Mouse (Mus musculus) kidney, embryonic 16.5 days (tissue): ENCODE measurements around the gene Arf3. TPM values are rescaled to one million over a fixed set of nuclear protein-coding genes. Genes with fewer than 3 reads are reported as not detected.
A peak's percentile ranks its signal among the peaks of the same experiment; 100 is the strongest.

Experiments used
- ATAC-seq: fragments of 200-750 bp; cut with Nextera tagmentation; 2 replicates; pipeline ENCODE4 v1.8.0; 2017; ENCODE audit warnings: moderate TSS enrichment; ENCODE audit not compliant: low FRiP score, low TSS enrichment
- H3K27ac ChIP-seq: fragments of 300-500 bp; sonication (generic); 2 replicates; pipeline ENCODE4 v1.5.1; 2014; ENCODE audit warnings: low read length
- H3K27me3 ChIP-seq: fragments of 300-500 bp; sonication (generic); 2 replicates; pipeline ENCODE4 v1.6.1; 2014; ENCODE audit warnings: low read length, control low read depth, mixed read lengths; ENCODE audit not compliant: insufficient read depth
- H3K36me3 ChIP-seq: fragments of 300-500 bp; sonication (generic); 2 replicates; pipeline ENCODE4 v1.6.1; 2014; ENCODE audit warnings: low read length, control low read depth, mixed read lengths; ENCODE audit not compliant: insufficient read depth
- H3K4me1 ChIP-seq: fragments of 300-500 bp; sonication (generic); 2 replicates; pipeline ENCODE4 v1.6.1; 2014; ENCODE audit warnings: low read length, control low read depth, mixed read lengths; ENCODE audit not compliant: insufficient read depth
- H3K4me2 ChIP-seq: fragments of 300-500 bp; sonication (generic); replicated peaks from 2 replicates; pipeline ENCODE4 v1.6.1; 2014; ENCODE audit warnings: low read depth, low read length
- H3K4me3 ChIP-seq: fragments of 300-500 bp; sonication (generic); 2 replicates; pipeline ENCODE4 v1.5.1; 2014; ENCODE audit warnings: mild to moderate bottlenecking, low read length
- H3K9ac ChIP-seq: fragments of 300-500 bp; sonication (generic); replicated peaks from 2 replicates; pipeline ENCODE4 v1.6.1; 2014; ENCODE audit warnings: low read length
- H3K9me3 ChIP-seq: fragments of 300-500 bp; sonication (generic); 2 replicates; pipeline ENCODE4 v1.6.1; 2016; ENCODE audit warnings: low read length, control low read depth
- WGBS: fragments of 180-500 bp; shearing (Covaris S2); extraction: QIAGEN DNeasy Blood & Tissue Kit; methylation state at CpG from one replicate; pipeline ENCODE4 v1.1.7; 2014; 5-methylcytosine and 5-hydroxymethylcytosine counted together
- polyA plus RNA-seq: library from polyadenylated mRNA; unstranded; fragments of >200 nt; fragmentation: Nextera tagmentation; extraction: Ambion mirVana; gene quantifications from 2 replicates; pipeline ENCODE4 v1.2.1, GENCODE M21; 2015

Gene Arf3
- polyA plus RNA-seq, 1 experiment from 2014 or later = 56.3 TPM

DNA sequence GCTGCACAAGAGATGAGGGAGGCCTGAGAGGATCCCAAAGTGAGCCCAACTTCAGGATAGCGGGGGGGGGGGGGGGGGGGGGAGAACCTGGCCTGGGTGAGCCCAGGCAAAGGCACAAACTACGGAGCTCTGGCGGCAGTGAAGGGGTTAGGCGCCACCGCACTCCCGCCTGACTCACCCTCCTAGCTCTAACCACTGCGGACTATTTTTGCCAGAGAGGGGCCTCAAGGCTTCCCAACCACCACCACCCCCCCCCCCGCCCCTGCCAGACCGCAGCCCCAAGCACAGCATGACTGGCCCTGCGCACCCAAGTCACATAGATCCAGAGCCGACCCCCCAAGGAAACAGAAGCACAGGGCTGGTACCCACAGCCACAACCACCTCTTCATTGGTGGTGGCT lies 15.8 kb upstream of the Arf3 start:
- Histone ChIP-seq H3K9ac (no peak overlapping the region), H3K4me2 (no peak overlapping the region), H3K4me3 (no peak overlapping the region), H3K9me3 (no peaks in the 10 kb centered on the region), H3K4me1 (peaks cover 27% of the 10 kb centered on the region), H3K27ac (no peak overlapping the region), H3K36me3 (no peaks in the 10 kb centered on the region), H3K27me3 (peaks cover 88% of the 10 kb centered on the region)
- ATAC-seq = no peak
- under 1% methylated on average over 10 of the region's 11 CpGs for WGBS

DNA sequence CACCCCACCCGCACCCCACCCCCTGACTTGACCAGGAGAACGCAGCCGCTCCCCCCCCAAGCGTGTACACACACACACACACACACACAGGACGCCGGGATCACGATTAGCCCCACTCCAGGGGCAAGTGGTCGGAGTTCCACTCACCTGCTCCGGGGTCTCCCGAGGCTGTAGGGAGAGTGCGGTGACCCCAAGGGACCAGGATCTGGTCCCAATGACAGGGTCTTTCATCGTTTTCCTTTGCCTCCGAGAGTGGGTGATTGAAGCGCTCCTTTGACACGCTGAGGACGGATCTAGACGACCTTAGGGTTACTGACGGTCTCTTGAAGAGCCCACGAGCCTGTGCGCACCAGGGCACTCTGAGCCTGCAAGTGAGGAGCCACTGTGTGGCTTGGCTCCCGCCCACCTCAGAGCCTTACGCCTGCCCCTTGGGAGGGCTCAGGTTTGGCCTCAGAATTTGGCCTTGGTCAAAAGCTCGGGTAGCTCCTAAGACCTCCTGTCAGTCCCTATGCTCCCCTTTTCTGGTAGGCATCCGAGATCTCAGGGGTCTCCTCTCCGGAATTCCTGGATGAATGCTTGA lies 15.3 kb upstream of the Arf3 start:
- peaks cover 27% of the 10 kb centered on the region for H3K4me1 ChIP-seq
- no peaks in the 10 kb centered on the region for H3K36me3 ChIP-seq
- no peak overlapping the region for H3K9ac ChIP-seq
- peaks cover 93% of the 10 kb centered on the region for H3K27me3 ChIP-seq
- WGBS = 1% methylated on average over 24 of the region's 25 CpGs
- H3K9me3 ChIP-seq = no peaks in the 10 kb centered on the region
- no peak overlapping the region for H3K27ac ChIP-seq
- peak overlapping the region; percentile 27 for H3K4me3 ChIP-seq
- peak overlapping the region; percentile 48 for H3K4me2 ChIP-seq
- no peak for ATAC-seq

DNA sequence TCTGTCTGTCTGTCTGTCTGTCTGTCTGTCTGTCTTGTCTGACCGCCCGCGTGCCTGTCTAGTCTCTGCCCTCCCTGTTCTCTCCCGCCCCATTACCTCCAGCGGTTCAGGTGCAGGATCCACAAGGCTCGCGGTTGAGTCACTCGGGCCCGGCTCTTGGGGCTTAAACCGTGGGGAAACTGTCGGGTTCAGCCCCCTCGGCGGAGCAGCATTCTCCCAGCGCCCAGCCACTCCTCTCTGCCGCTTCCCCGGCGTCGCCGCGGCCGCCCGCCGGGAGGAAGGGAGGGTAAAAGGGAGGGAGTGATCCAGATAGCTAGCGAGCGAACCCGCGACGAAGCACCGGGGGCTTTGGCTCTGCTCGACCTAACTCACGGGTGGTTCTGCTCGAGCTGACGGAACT lies 14.7 kb upstream of the Arf3 start, which contains the start of gene Wnt10b:
Gene Wnt10b (minus strand): TSS at position 389 of the 400 bp plus-strand sequence.
- under 1% methylated on average over 26 of the region's 33 CpGs for WGBS
- H3K27me3 ChIP-seq = peaks cover 98% of the 10 kb centered on the region

DNA sequence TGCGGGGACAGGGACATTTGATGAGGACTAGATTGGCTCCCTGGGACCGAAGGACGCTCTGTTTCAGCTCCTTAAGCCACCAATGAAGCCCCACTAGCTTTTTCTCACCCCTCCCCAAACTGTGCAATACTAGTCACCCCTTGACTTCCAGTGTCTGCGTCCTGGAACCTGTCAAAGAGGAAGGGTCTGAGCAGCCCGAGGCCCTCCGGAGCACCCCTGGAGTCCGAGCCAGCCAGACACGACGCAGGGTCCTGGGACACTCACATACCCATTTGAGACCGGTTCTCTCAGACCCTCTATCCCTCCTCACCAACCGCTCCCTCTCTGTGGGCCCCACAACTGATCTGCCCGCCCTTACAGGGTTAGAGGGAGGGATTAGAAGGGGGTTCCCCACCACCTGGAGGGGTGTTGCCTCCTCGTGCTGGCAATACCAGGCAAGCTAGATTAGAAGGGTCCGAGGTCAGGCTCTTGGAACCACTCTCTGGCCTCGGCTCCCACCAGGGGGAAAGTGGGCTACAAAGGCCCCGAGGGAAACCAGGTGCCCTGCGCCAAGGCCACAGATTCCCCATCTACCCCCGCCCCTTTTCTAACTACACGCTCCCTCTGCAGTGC lies 14.1 kb upstream of the Arf3 start:
- peak overlapping the region; percentile 27; the same call in 1 of the 2 replicates for H3K4me3 ChIP-seq

More for the DNA sequence above, 14.7 kb upstream of the Arf3 start, which contains the start of gene Wnt10b:
- H3K4me1 ChIP-seq = peaks cover 30% of the 10 kb centered on the region
- no peak for ATAC-seq
- no peak within 1 kb of the TSS for H3K9ac ChIP-seq
- H3K4me3 ChIP-seq = peak within 1 kb of the TSS; percentile 27
- H3K9me3 ChIP-seq = no peaks in the 10 kb centered on the region
- H3K36me3 ChIP-seq = no peaks in the 10 kb centered on the region
- no peak within 1 kb of the TSS for H3K27ac ChIP-seq
- peak within 1 kb of the TSS; percentile 48 for H3K4me2 ChIP-seq

DNA sequence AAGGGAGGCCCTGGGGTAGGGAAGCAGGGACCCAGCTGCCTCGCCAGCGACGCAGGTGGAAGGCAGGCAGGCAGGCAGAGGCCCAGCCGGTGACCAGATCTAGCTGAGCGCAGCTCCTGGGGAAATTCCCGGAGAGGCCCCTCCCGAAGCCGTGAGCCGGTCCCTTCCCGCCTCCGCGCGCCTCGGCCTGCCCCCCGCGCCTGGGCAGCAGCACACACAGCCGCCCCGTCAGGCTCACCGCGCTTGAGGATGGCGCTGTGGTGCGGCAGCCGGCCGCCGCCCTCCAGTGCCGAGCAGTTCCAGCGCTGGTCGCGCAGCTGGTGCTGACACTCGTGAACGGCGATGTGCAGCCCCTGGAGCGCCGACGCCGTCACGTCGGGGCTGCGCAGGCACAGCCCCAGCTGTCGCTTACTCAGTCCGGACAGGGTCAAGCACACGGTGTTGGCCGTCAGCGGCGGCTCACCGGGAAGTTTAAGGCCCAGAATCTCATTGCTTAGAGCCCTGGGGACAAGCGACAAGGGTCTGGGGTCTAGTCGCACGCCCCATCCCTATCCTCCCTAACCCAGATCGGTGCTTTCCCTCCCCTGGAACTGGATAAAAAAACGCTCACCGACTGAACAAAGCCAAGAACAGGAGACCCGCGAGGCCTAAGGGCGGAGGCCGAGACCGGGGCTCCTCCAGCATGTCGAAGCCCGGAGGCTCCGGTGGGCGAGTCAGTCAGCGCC lies 13.4 kb upstream of the Arf3 start:
- Histone ChIP-seq H3K27me3 (peaks cover 100% of the 10 kb centered on the region), H3K9ac (peak overlapping the region; percentile 38), H3K27ac (no peak overlapping the region), H3K4me2 (peak overlapping the region; percentile 48), H3K4me3 (peak overlapping the region; percentile 27), H3K9me3 (no peaks in the 10 kb centered on the region), H3K4me1 (peaks cover 41% of the 10 kb centered on the region), H3K36me3 (no peaks in the 10 kb centered on the region)
- peak; percentile 58; the same call in 1 of the 2 replicates for ATAC-seq
- under 1% methylated on average over 62 of the region's 62 CpGs for WGBS

More for the DNA sequence above, 14.1 kb upstream of the Arf3 start:
- 2% methylated on average over 19 of the region's 19 CpGs for WGBS
- no peak overlapping the region for H3K27ac ChIP-seq
- H3K9me3 ChIP-seq = no peaks in the 10 kb centered on the region
- H3K27me3 ChIP-seq = peaks cover 100% of the 10 kb centered on the region
- peak overlapping the region; percentile 38 for H3K9ac ChIP-seq
- H3K4me2 ChIP-seq = no peak overlapping the region
- peaks cover 36% of the 10 kb centered on the region for H3K4me1 ChIP-seq
- ATAC-seq = no peak
- H3K36me3 ChIP-seq = no peaks in the 10 kb centered on the region

DNA sequence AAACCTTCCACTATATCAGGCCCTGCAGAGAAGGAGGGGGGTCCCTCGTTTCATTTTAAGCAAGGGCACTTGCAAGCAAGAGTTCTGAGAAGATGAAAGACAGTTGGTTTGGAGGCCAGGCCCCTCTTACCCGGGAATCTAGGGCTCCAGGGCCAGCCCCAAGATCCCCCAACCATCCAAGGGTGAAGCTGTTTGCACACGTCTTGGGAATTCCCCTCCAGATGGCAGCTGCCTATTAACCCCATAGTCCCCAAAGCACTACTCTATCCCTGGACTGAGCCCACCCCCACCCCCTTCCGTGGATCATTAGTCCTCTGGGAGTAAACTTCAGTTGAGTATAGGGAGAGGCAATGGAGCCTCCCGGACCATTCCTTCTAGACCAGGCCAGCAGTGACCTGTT lies 12.5 kb upstream of the Arf3 start:
- Histone ChIP-seq H3K4me2 (peak overlapping the region; percentile 48; the same call in 1 of the 2 replicates), H3K27me3 (peaks cover 99% of the 10 kb centered on the region), H3K9ac (no peak overlapping the region), H3K4me1 (peaks cover 41% of the 10 kb centered on the region), H3K36me3 (no peaks in the 10 kb centered on the region), H3K27ac (no peak overlapping the region), H3K9me3 (no peaks in the 10 kb centered on the region), H3K4me3 (no peak overlapping the region)
- 2% methylated on average over 5 of the region's 5 CpGs for WGBS
- ATAC-seq = no peak

DNA sequence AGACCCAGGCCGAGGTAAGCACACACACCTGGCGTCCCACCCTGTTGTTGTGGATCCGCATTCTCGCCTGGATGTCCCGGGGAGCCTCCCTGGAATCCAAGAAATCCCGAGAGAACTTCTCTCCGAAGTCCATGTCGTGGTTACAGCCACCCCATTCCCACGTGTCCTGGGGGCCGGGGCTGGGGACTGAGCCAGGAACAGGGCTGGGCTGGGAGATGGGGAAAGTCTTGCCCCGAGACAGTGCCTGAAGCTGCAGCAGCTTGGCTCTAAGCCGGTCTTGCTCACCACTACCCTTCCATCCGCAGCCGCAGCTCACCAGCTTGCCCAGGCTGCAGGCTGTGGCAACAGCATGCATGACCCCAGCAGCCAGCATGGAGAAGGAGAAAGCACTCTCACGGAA lies 11.1 kb upstream of the Arf3 start:
- Histone ChIP-seq H3K36me3 (no peaks in the 10 kb centered on the region), H3K27me3 (peaks cover 88% of the 10 kb centered on the region), H3K27ac (no peak overlapping the region), H3K9me3 (no peaks in the 10 kb centered on the region), H3K4me1 (peaks cover 41% of the 10 kb centered on the region), H3K9ac (no peak overlapping the region), H3K4me2 (no peak overlapping the region), H3K4me3 (no peak overlapping the region)
- ATAC-seq = no peak
- WGBS = 16% methylated on average over 15 of the region's 15 CpGs

DNA sequence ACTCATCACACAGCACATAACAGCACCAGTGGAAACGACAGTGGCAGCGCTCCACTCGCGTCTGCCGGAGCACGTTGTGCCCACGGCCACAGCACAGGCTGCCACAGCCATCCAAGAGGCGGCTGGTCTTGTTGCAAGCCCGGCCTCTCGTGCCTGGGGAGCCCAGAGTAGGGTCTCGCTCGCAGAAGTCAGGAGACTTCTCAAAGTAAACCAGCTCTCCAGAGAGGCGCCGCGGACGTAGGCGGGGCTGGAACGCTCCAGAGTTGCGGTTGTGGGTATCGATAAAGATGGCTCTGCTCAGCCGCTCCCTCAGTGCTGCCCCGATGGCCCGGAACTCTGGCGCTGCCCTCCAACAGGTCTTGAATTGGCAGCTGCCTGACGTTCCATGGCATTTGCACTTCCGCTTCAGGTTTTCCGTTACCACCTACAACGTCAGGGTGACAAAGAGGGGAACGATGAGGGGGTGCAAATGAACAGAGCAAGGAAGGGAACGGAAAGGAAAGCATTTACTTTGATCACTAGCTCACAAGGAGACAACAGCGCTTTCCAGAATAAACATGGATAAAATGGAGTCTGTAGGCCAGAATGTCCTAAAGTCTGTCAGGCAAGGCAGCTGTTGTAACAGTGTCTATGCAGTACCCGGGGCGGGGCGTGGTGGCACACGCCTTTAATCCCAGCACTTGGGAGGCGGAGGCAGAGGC lies 9.6 kb upstream of the Arf3 start:
- ATAC-seq = no peak; the same call in 1 of the 2 replicates
- 2% methylated on average over 36 of the region's 36 CpGs for WGBS
- Histone ChIP-seq H3K36me3 (no peaks in the 10 kb centered on the region), H3K27me3 (peaks cover 77% of the 10 kb centered on the region), H3K9ac (peak overlapping the region; percentile 33), H3K27ac (no peak overlapping the region), H3K9me3 (no peaks in the 10 kb centered on the region), H3K4me2 (peak overlapping the region; percentile 63), H3K4me1 (peaks cover 32% of the 10 kb centered on the region), H3K4me3 (peak overlapping the region; percentile 43)

DNA sequence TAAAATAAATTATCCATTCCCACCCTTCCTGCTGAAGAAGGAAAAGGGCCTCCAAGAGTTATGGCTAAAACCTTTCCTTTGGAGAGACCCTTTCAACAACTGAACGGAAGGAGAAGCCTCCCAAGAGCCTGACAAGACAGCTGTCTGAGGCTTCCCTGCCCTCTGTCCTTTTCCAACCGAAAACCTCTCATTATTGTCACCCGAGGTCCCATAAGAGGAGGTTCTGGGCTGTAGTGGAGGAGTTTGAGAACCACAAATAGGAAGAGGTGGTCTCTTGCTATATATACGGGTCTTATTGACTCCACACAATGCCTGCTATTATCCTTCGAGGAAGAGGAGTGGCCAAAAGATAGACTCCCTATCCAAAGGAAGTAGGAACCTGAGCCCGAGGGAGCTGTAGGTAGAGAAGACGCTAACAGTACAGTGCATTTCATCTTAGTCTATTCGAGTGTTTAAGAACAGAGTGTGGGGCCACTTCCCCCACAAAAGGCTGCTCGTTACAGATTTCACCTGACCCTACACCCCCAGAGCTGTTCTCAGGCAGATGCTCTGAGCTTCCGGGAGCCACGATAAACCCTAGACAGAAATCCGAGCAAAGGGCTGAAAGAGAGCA lies 8.9 kb upstream of the Arf3 start:
- Histone ChIP-seq H3K9me3 (no peaks in the 10 kb centered on the region), H3K9ac (peak overlapping the region; percentile 33; the same call in 1 of the 2 replicates), H3K4me3 (peak overlapping the region; percentile 43), H3K27me3 (peaks cover 70% of the 10 kb centered on the region), H3K4me2 (peak overlapping the region; percentile 63), H3K4me1 (peaks cover 29% of the 10 kb centered on the region), H3K36me3 (no peaks in the 10 kb centered on the region), H3K27ac (no peak overlapping the region)
- 6% methylated on average over 12 of the region's 12 CpGs for WGBS
- ATAC-seq = no peak
